Mouse (Mus musculus) stomach, embryonic 14.5 days (tissue): ENCODE results near the gene Rassf5. TPM values are rescaled to one million over a fixed set of nuclear protein-coding genes. Genes with fewer than 3 reads are reported as not detected.

ENCODE experiments used
- ATAC-seq: fragments of 200-750 bp; cut with Nextera tagmentation; 2 replicates; pipeline ENCODE4 v1.8.0; 2017; ENCODE audit warnings: low read depth, moderate TSS enrichment; ENCODE audit not compliant: insufficient number of reproducible peaks, insufficient read depth, low FRiP score
- H3K27ac ChIP-seq: fragments of 300-500 bp; sonication (generic); 2 replicates; pipeline ENCODE4 v1.5.1; 2014; ENCODE audit warnings: mild to moderate bottlenecking, low read length, moderate library complexity, mixed read lengths
- H3K27me3 ChIP-seq: fragments of 300-500 bp; sonication (generic); 2 replicates; pipeline ENCODE4 v1.6.1; 2014; ENCODE audit warnings: low read length, control low read depth, mixed read lengths; ENCODE audit not compliant: control insufficient read depth, insufficient read depth
- H3K36me3 ChIP-seq: fragments of 300-500 bp; sonication (generic); 2 replicates; pipeline ENCODE4 v1.6.1; 2014; ENCODE audit warnings: mild to moderate bottlenecking, control low read depth, low read length, moderate library complexity, mixed read lengths; ENCODE audit not compliant: control insufficient read depth, insufficient read depth
- H3K4me1 ChIP-seq: fragments of 300-500 bp; sonication (generic); 2 replicates; pipeline ENCODE4 v1.6.1; 2014; ENCODE audit warnings: low read length, control low read depth, mixed read lengths; ENCODE audit not compliant: control insufficient read depth, insufficient read depth
- H3K4me2 ChIP-seq: fragments of 300-500 bp; sonication (generic); replicated peaks from 2 replicates; pipeline ENCODE4 v1.6.1; 2014; ENCODE audit warnings: low read depth, low read length, control low read depth
- H3K4me3 ChIP-seq: fragments of 300-500 bp; sonication (generic); 2 replicates; pipeline ENCODE4 v1.5.1; 2014; ENCODE audit warnings: low read depth, low read length, control low read depth
- H3K9ac ChIP-seq: fragments of 300-500 bp; sonication (generic); replicated peaks from 2 replicates; pipeline ENCODE4 v1.6.1; 2014; ENCODE audit warnings: low read depth, mild to moderate bottlenecking, control low read depth, low read length, moderate library complexity, mixed read lengths
- H3K9me3 ChIP-seq: fragments of 300-500 bp; sonication (generic); 2 replicates; pipeline ENCODE4 v1.6.1; 2016; ENCODE audit warnings: low read depth, low read length, control low read depth; ENCODE audit not compliant: control insufficient read depth
- WGBS: fragments of 180-500 bp; shearing (Covaris S2); extraction: QIAGEN DNeasy Blood & Tissue Kit; methylation state at CpG from one replicate; pipeline ENCODE4 v1.1.7; 2014; 5-methylcytosine and 5-hydroxymethylcytosine counted together
- polyA plus RNA-seq: library from polyadenylated mRNA; unstranded; fragments of >200 nt; fragmentation: Nextera tagmentation; extraction: Ambion mirVana; gene quantifications from 2 replicates; pipeline ENCODE4 v1.2.1, GENCODE M21; 2014

The Rassf5 gene
- polyA plus RNA-seq, 1 experiment from 2014 or later, result 3.6 TPM

DNA sequence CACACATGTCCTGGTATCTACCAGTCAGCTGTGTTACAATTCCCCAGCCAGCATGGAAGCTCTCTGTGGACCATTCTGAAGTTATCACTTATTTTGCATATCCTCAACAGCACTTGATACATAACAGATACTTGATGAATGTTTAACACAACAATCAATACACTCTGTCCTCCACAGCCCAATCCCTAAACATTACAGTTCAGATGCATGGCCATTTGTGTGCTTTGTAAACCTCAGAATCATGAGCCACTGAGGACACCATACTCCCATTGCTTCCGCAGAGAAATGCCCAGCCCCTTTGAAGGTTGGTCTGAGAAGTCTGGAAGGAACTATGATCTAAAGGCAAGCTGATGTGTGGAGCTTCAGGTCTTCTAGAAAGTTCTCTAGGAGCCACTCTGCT lies 33.4 kb downstream of the Rassf5 start:
- Histone ChIP-seq H3K4me2 (no peak overlapping the region), H3K27me3 (no peaks in the 10 kb centered on the region), H3K9me3 (no peaks in the 10 kb centered on the region), H3K27ac (no peak overlapping the region), H3K4me1 (peaks cover 19% of the 10 kb centered on the region; the same call in 1 of the 2 replicates), H3K36me3 (no peaks in the 10 kb centered on the region), H3K9ac (no peak overlapping the region), H3K4me3 (no peak overlapping the region)
- WGBS, result 80% methylated on average over 1 of the region's 1 CpGs
- ATAC-seq, result no peak

- Histone ChIP-seq H3K27me3 (no peaks in the 10 kb centered on the region), H3K9me3 (no peaks in the 10 kb centered on the region), H3K4me3 (no peak overlapping the region), H3K36me3 (no peaks in the 10 kb centered on the region), H3K4me1 (peaks cover 24% of the 10 kb centered on the region; the same call in 1 of the 2 replicates), H3K9ac (no peak overlapping the region), H3K27ac (no peak overlapping the region), H3K4me2 (no peak overlapping the region)
- no peak for ATAC-seq
- 78% methylated on average over 8 of the region's 8 CpGs for WGBS
Measured at GRCm38 (mm10) chr1:131209971-131210426, 35.1 kb downstream of the Rassf5 start.

GRCm38 (mm10) chr1:131208800-131209199 lies 36.3 kb downstream of the Rassf5 start:
- no peak for ATAC-seq
- Histone ChIP-seq H3K27ac (no peak overlapping the region), H3K9me3 (no peaks in the 10 kb centered on the region), H3K4me2 (no peak overlapping the region), H3K4me3 (no peak overlapping the region), H3K4me1 (peaks cover 21% of the 10 kb centered on the region; the same call in 1 of the 2 replicates), H3K36me3 (no peaks in the 10 kb centered on the region), H3K27me3 (no peaks in the 10 kb centered on the region), H3K9ac (no peak overlapping the region)
- WGBS, result 89% methylated on average over 6 of the region's 6 CpGs

GRCm38 (mm10) chr1:131208081-131208480 lies 37.0 kb downstream of the Rassf5 start:
- peaks cover 13% of the 10 kb centered on the region; the same call in 1 of the 2 replicates for H3K4me1 ChIP-seq
- no peak for ATAC-seq
- H3K9me3 ChIP-seq, result no peaks in the 10 kb centered on the region
- no peaks in the 10 kb centered on the region for H3K36me3 ChIP-seq
- H3K27me3 ChIP-seq, result no peaks in the 10 kb centered on the region
- H3K27ac ChIP-seq, result no peak overlapping the region
- no peak overlapping the region for H3K9ac ChIP-seq
- WGBS, result 88% methylated on average over 5 of the region's 5 CpGs
- no peak overlapping the region for H3K4me2 ChIP-seq
- H3K4me3 ChIP-seq, result no peak overlapping the region

GRCm38 (mm10) chr1:131207531-131207930 lies 37.5 kb downstream of the Rassf5 start:
- WGBS, result 3% methylated on average over 5 of the region's 5 CpGs
- H3K27ac ChIP-seq, result no peak overlapping the region
- ATAC-seq, result peak; percentile 80; the same call in 1 of the 2 replicates
- no peak overlapping the region for H3K9ac ChIP-seq
- no peaks in the 10 kb centered on the region for H3K36me3 ChIP-seq
- no peaks in the 10 kb centered on the region for H3K9me3 ChIP-seq
- H3K4me3 ChIP-seq, result no peak overlapping the region
- no peaks in the 10 kb centered on the region for H3K27me3 ChIP-seq
- 0 out of 2 replicates have a peak, but pooled peaks cover 8% of the 10 kb centered on the region for H3K4me1 ChIP-seq
- H3K4me2 ChIP-seq, result no peak overlapping the region

GRCm38 (mm10) chr1:131206342-131206741 lies 38.7 kb downstream of the Rassf5 start:
- H3K9me3 ChIP-seq, result no peaks in the 10 kb centered on the region
- no peak overlapping the region for H3K9ac ChIP-seq
- H3K27ac ChIP-seq, result no peak overlapping the region
- H3K4me3 ChIP-seq, result no peak overlapping the region
- no peak overlapping the region for H3K4me2 ChIP-seq
- H3K36me3 ChIP-seq, result no peaks in the 10 kb centered on the region
- ATAC-seq, result no peak
- 0 out of 2 replicates have a peak, but pooled peaks cover 6% of the 10 kb centered on the region for H3K4me1 ChIP-seq
- WGBS, result 72% methylated on average over 5 of the region's 5 CpGs
- H3K27me3 ChIP-seq, result no peaks in the 10 kb centered on the region

DNA sequence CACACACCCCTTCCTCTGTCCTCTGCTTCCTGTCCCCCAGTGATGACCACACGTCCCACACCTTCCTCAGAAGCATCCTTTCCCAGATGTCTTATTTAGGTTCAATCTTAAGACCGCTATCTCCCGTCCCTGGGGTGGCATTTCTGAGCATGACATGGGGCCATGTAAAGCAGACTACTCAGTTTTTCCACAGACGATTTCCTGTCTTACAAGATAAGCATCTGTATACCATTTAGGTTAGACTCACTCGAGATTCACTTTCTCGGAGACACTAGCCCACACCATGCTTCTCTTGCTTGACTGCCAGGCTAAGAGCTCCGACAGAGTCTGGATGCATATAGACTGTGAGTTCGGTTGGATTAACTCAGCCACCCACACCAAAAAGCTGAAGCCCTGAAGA lies 40.6 kb downstream of the Rassf5 start:
- peaks cover 10% of the 10 kb centered on the region; the same call in 1 of the 2 replicates for H3K4me1 ChIP-seq
- no peaks in the 10 kb centered on the region for H3K9me3 ChIP-seq
- H3K4me3 ChIP-seq, result no peak overlapping the region
- no peak overlapping the region for H3K9ac ChIP-seq
- no peak overlapping the region for H3K4me2 ChIP-seq
- H3K27ac ChIP-seq, result no peak overlapping the region
- WGBS, result 70% methylated on average over 8 of the region's 8 CpGs
- no peak for ATAC-seq
- no peaks in the 10 kb centered on the region for H3K27me3 ChIP-seq
- no peaks in the 10 kb centered on the region for H3K36me3 ChIP-seq

- Histone ChIP-seq H3K9ac (no peak overlapping the region), H3K36me3 (no peaks in the 10 kb centered on the region), H3K27ac (no peak overlapping the region), H3K4me1 (peaks cover 6% of the 10 kb centered on the region; the same call in 1 of the 2 replicates), H3K9me3 (no peaks in the 10 kb centered on the region), H3K27me3 (no peaks in the 10 kb centered on the region), H3K4me3 (no peak overlapping the region), H3K4me2 (no peak overlapping the region)
- 82% methylated on average over 4 of the region's 4 CpGs for WGBS
- no peak for ATAC-seq
Measured at GRCm38 (mm10) chr1:131201391-131201790, 43.7 kb downstream of the Rassf5 start.

DNA sequence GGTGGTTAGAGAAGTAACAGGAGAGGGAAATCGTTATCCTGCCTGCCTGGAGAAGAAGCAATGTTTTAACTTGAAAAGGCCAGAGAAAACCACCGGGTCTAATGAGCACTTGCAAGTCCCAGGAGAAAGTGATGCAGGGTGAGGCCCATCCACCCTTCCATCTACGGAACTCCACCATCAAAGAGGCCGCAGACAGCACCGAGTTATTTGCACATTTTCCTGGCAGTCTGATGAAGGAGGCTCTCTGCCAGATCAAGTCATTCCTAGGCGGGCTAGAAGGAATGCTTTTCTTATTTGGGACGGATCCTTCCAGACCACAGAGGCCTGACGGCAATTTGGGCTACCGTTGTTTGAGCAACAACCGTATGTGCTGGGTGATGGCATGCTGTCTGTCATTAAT lies 44.5 kb downstream of the Rassf5 start:
- ATAC-seq, result no peak
- H3K4me2 ChIP-seq, result no peak overlapping the region
- no peak overlapping the region for H3K9ac ChIP-seq
- H3K27me3 ChIP-seq, result no peaks in the 10 kb centered on the region
- H3K4me1 ChIP-seq, result peaks cover 10% of the 10 kb centered on the region
- H3K4me3 ChIP-seq, result no peak overlapping the region
- no peaks in the 10 kb centered on the region for H3K36me3 ChIP-seq
- WGBS, result 42% methylated on average over 10 of the region's 10 CpGs
- H3K27ac ChIP-seq, result no peak overlapping the region
- H3K9me3 ChIP-seq, result no peaks in the 10 kb centered on the region
